Mouse (Mus musculus) urinary bladder, adult 18-20 months (tissue): ENCODE results near the gene Dmrtc1a.
"Not testable (repeated sequence)": the region's sequence is repeated elsewhere in the genome, so short reads cannot be mapped to it uniquely, and the experiment has no call there.

Experiments
- DNase-seq, 2 experiments: peaks; one replicate each; pipeline ENCODE4 v3.0.0; 2022; ENCODE audit warnings: low spot score in 2 of 2, mixed read lengths in 2 of 2

Gene Dmrtc1a

DNA sequence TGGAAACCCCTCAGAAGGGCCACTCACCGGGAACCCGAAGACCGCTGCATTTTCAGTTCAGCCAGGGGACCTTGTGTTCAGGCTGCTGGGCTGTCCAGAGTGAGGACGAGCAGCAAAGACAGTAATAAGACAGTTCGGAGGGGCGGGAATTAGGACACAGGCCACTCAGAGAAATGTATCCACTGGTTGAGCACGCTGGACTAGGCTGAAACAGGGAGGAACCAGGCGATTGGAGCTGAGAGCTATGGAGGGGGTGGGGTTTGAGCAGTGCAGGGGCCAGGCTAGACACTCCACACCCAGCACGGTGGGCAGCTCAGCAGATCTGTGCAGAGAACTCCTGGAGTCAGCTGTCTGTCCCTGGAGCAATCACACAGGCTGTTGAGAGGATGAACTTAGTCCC is at the start of gene Dmrtc1a, which contains the start of gene 1700011M02Rik:
TSS of gene Dmrtc1a (minus strand) at position 101 of the 400 bp plus-strand sequence.
TSS of gene 1700011M02Rik (plus strand) at position 319 of the 400 bp plus-strand sequence.
- DNase-seq = not testable (repeated sequence)

GRCm38 (mm10) chrX:102950136-102950535 is 41.6 kb upstream of the Dmrtc1a start:
- not testable (repeated sequence) for DNase-seq

DNA sequence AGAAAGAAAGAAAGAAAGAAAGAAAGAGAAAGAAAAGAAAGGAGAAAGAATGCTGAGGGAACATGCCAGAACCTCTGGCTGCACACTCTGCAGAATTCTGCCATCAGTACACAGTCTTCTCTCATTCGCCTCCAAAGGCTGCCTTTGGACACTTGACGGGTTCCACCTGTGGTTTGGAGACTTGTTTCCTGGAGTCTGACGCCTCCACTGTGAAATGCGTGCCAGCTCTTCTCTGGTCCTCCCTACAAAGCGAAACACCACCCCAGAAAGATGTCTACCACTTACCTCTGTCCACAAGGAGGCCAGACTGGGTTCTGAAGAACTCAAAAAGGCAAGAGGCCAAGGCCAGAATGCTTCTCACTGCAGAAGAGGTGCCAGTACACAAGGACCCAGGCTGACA is 28.3 kb upstream of the Dmrtc1a start:
- DNase-seq = no peak

- no peak for DNase-seq
Observed at GRCm38 (mm10) chrX:102934395-102934764, 25.9 kb upstream of the Dmrtc1a start.

DNA sequence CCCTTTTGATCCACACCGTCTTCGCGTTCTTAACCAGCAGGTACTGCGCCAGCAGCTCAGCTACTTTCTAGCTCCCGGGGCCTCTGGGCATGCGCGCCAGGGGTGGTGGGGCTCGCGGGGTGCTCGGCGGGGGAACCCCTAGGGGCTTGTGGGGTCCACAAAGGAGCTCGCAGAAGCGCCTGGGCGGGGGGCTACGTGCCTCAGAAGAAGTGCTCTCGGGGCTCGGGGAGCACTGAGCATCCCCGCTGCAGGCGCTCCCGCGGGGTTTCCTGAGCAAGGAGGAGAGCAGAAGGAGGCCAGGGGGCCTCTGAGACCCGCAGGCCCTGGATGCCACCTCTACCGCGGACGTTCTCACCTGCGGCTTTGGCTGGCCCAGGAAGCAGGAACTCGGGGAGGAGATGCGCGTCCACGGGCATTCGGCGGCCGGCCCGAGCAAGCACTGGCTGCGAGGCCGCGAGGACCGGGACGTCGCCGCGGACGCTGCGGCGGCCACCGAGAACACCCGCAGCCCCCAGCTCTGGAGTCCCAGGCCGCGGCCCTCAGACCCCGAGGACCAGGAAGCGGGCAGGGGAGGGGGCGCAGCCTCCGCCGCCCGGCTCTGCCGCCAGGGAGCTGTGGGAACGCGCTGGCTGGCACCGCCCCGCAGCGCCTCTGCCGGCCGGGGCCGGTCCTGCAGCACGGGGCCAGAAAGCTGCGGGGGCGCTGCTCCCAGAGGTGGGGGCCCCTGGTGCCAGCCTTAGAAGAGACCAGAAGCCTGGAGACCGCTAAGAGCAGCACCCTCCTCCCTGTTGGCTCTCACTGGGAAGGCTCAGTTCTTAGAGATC is 25.3 kb upstream of the Dmrtc1a start:
- DNase-seq = peak in 1 of 2 experiments; percentile 34

- DNase-seq = no peak
Observed at GRCm38 (mm10) chrX:102932992-102933570, 24.6 kb upstream of the Dmrtc1a start.

DNA sequence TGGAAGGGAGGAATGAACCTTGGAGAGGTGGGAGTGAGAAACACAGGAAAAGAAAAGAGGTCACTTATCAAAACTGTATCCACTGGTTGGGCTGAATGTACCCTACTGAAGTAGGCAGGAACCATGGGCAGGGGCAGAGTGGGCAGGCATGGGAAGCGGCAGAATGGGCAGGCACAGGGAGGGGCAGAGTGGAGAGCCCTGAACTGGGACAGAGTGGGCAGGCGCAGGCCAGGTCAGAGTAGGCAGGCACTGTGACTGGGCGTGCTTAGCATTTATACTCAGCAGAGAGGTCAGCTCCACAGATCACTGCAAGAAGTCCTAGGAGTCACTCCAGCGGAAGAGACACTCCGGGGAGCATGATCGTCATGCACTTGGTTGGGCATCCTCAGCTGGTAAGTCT is 19.6 kb upstream of the Dmrtc1a start, which contains the start of gene 1700018G05Rik:
TSS of gene 1700018G05Rik (plus strand) at position 301 of the 400 bp plus-strand sequence.
- not testable (repeated sequence) for DNase-seq

DNA sequence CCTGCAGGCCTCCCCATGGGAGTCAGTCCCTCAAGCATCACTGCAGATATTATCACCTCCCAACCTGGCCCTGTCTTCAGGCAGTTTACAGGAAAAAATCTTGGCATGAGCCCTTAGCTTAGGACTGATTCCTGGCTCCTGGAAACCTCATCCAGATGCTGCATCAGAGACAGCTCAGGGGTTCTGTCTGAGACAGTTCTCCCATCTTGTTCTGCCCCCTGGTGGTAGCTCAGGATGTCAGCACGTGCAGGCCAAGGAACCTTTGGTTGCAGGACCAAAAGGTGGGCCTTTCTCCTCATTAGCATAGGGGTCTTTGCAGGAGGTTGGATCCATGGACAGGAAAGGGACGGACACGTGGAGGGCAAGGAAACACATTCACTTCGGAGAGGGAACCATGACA is 18.2 kb upstream of the Dmrtc1a start:
- not testable (repeated sequence) for DNase-seq

- not testable (repeated sequence) for DNase-seq
Observed at GRCm38 (mm10) chrX:102914823-102915222, 6.3 kb upstream of the Dmrtc1a start.

GRCm38 (mm10) chrX:102867871-102868270 is 40.6 kb downstream of the Dmrtc1a start, which contains the start of gene 1700031F05Rik:
Gene 1700031F05Rik (minus strand): TSS chrX:102867971.
- DNase-seq = no peak

DNA sequence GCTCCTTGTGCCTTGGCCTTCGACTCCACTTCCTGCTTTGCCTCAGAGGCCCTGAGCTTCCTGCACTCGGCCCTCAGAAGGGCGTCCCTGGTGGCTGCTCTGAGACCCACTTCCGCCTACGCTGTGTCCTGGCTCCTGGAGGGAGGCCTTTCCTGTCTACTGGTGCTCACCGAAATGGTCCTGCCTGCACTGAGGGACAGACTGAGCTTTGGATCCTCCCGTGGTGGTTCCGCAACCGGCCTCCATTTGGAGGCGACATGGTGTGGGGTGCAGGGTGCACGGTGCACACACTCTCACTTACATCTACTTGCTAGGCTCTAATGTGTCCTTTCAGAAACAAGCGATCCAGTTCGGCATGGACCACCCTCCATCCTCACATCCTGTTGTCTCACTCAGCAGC is 54.0 kb downstream of the Dmrtc1a start, which contains the start of gene Dmrtc1c2:
TSS of gene Dmrtc1c2 (minus strand) at position 101 of the 400 bp plus-strand sequence.
- DNase-seq = not testable (repeated sequence)
